Mouse (Mus musculus): ENCODE results near the gene Gm5460. TPM values are rescaled to one million over a fixed set of nuclear protein-coding genes. Genes with fewer than 3 reads are reported as not detected.

Gm5460 gene
- polyA plus RNA-seq, 1 experiment from 2014 or later: not detected

DNA sequence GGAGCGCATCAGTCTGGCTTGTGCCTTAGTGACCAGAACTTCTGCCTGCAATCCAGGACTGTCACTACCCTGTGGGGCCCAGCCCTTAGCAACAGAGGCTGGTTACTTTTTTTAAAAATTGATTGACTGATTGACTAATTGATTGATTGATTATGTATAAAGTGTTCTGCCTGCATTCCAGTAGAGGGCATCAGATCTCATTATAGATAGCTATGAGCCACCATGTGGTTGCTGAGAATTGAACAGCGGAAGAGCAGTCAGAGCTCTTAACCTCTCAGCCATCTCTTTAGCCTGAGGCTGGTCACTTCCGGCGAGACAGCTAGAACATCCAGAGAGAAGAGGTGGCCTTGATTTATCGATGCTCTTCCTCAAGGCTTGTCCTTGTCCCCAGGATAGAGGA is 60.7 kb downstream of the Gm5460 start:
- Histone ChIP-seq H3K4me2 (no peak overlapping the region), H3K27me3 (no peaks in the 10 kb centered on the region), H3K9me3 (replicated peaks) (no peaks in the 10 kb centered on the region), H3K4me1 (replicated peaks) (no peaks in the 10 kb centered on the region), H3K4me3 (replicated peaks) (no peak overlapping the region), H3K36me3 (replicated peaks) (no peaks in the 10 kb centered on the region), H3K27ac (replicated peaks) (no peak overlapping the region), H3K9ac (no peak overlapping the region)
- ATAC-seq (ENCODE audit: insufficient read depth): no peak
- WGBS (ENCODE audit: insufficient replicate concordance): 73% methylated on average over 5 of the region's 5 CpGs

DNA sequence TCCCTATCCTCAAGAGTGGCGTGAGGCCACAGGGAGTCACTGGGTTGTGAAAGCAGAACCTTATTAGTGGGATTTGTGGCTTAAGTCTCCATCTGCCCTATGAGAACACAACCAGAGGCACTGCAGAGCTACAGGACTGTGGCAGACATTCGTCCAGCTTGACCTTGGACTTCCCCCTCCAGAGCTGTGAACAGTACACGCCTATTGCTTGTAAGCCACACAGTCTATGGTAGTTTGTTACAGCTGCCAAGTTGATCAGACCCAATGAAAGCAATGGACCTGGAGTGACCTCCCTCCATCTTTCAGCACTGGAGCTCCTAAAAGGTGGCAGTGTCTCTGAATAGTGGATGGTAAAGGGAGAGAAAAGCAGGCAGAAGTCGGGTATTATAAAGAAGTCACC is 61.7 kb downstream of the Gm5460 start:
- Histone ChIP-seq H3K9ac (no peak overlapping the region), H3K9me3 (replicated peaks) (no peaks in the 10 kb centered on the region), H3K36me3 (replicated peaks) (no peaks in the 10 kb centered on the region), H3K27me3 (no peaks in the 10 kb centered on the region), H3K27ac (replicated peaks) (no peak overlapping the region), H3K4me1 (replicated peaks) (no peaks in the 10 kb centered on the region), H3K4me2 (no peak overlapping the region), H3K4me3 (replicated peaks) (no peak overlapping the region)
- ATAC-seq (ENCODE audit: insufficient read depth): no peak
- WGBS (ENCODE audit: insufficient replicate concordance): 45% methylated on average over 4 of the region's 4 CpGs

DNA sequence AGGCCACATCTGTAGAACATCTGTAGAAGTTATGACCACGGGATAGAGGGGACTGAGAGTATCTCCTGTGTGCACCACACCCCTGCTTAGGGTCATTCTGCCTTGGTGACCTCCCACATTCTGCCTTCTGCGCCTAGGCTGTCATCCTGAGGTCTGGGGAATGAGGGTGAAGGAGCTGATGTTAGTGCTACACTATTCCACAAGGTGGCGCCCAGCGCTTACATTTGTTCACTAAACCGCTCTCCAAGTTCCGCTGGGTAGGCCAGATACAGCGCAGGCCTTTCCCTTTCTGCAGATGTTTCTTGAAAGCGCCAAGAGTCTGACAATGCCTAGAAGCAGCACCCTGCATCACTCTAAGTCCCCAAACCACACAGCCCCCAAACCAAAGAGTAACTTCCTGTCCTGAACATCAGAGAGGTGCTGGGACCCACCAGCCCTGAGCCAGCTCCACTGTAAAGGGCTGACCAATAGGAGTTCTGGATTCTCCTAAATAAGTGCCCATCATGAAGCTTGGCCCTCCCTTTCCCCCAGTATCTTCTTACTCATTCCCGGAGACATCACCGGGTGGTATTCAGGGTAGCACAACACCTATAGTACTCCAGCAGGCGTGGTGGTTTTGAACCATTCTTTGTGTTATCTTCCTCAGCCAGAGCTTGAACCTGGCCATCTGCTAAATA is 63.9 kb downstream of the Gm5460 start:
- 7% methylated on average over 11 of the region's 11 CpGs for WGBS (ENCODE audit: insufficient replicate concordance)
- H3K9me3 ChIP-seq (replicated peaks): no peaks in the 10 kb centered on the region
- no peak overlapping the region for H3K4me3 ChIP-seq (replicated peaks)
- H3K4me2 ChIP-seq: no peak overlapping the region
- H3K27ac ChIP-seq (replicated peaks): no peak overlapping the region
- H3K36me3 ChIP-seq (replicated peaks): no peaks in the 10 kb centered on the region
- no peak for ATAC-seq (ENCODE audit: insufficient read depth)
- H3K4me1 ChIP-seq (replicated peaks): no peaks in the 10 kb centered on the region
- no peak overlapping the region for H3K9ac ChIP-seq
- no peaks in the 10 kb centered on the region for H3K27me3 ChIP-seq

DNA sequence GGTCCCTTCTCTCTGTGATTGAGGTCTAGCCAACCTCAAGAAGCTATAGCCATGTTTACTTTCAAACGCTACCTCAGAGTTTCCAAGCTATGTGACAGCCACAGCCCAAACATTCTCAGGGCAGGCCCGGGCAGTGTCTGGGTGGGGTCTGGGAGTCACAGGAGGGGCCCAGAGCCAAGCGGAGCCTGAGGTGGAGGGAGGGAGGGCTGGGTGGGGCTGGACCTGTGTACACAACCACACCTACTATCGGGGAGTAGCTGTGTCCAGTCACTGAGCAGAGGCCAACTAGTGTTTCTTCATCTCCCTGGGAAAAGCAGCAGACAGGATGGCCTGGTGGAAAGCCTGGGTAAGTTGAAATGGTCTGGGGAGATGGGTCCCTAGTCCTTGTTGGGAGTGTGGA is 69.2 kb downstream of the Gm5460 start, which contains the start of gene Anxa8:
Gene Anxa8 (plus strand): TSS at position 251 of the 400 bp plus-strand sequence.
- Histone ChIP-seq H3K9ac (no peak within 1 kb of the TSS), H3K4me2 (no peak within 1 kb of the TSS), H3K27ac (replicated peaks) (no peak within 1 kb of the TSS), H3K4me1 (replicated peaks) (no peaks in the 10 kb centered on the region), H3K36me3 (replicated peaks) (no peaks in the 10 kb centered on the region), H3K9me3 (replicated peaks) (no peaks in the 10 kb centered on the region), H3K27me3 (no peaks in the 10 kb centered on the region; the same call in 1 of the 2 replicates), H3K4me3 (replicated peaks) (no peak within 1 kb of the TSS)
- WGBS (ENCODE audit: insufficient replicate concordance): 44% methylated on average over 4 of the region's 4 CpGs
- no peak for ATAC-seq (ENCODE audit: insufficient read depth)

DNA sequence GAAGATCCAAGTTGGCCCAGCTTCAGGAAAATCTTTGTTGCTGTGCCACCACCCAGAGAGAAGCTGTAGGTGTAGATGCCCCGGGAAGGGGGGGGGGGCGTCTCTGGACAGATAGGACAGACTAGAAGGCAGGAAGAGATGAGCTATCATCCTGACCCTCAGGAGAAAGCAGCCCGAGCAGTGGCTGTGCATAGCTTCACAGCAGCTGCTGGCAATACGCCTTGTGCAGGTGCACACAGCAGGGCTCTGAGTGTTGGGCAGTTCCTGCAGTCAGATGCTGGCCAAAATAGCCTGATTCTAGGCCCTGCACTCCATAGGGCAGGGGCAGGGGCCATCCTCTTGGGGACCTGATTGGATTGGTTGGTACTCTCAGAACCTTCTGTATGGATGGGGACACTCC is 70.2 kb downstream of the Gm5460 start:
- H3K27me3 ChIP-seq: no peaks in the 10 kb centered on the region; the same call in 1 of the 2 replicates
- no peak overlapping the region for H3K4me3 ChIP-seq (replicated peaks)
- H3K27ac ChIP-seq (replicated peaks): no peak overlapping the region
- H3K9me3 ChIP-seq (replicated peaks): no peaks in the 10 kb centered on the region
- ATAC-seq (ENCODE audit: insufficient read depth): no peak
- 32% methylated on average over 4 of the region's 4 CpGs for WGBS (ENCODE audit: insufficient replicate concordance)
- H3K4me2 ChIP-seq: no peak overlapping the region
- no peaks in the 10 kb centered on the region for H3K4me1 ChIP-seq (replicated peaks)
- H3K36me3 ChIP-seq (replicated peaks): no peaks in the 10 kb centered on the region
- no peak overlapping the region for H3K9ac ChIP-seq

DNA sequence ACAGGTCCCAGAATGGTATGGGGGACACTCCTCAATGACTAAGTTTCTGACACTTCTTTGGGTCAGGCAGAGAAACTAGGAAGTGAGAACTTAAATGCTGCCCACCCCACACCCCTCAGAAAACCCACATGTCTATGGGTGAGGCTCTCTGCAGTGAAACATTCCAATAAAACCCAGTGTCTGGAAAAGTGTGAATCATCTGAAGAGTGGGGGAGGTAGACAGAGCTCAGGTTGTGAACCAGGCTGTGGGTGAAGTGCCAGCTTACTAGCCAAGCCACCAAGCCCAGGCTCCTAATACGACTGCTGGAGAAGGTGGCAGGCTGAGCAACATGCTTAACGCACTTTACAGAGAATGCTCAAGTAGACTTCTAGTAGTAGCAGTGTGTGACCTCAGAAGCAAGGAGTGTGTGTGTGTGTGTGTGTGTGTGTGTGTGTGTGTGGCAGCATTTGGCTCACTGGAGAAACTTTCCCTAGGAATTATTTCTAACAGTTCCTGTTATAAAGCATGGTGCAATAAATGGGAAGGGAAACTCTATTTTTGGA is 71.4 kb downstream of the Gm5460 start:
- no peaks in the 10 kb centered on the region for H3K9me3 ChIP-seq (replicated peaks)
- H3K4me2 ChIP-seq: no peak overlapping the region
- no peaks in the 10 kb centered on the region for H3K36me3 ChIP-seq (replicated peaks)
- no peak overlapping the region for H3K9ac ChIP-seq
- no peaks in the 10 kb centered on the region; the same call in 1 of the 2 replicates for H3K27me3 ChIP-seq
- ATAC-seq (ENCODE audit: insufficient read depth): no peak
- H3K4me3 ChIP-seq (replicated peaks): no peak overlapping the region
- no peak overlapping the region for H3K27ac ChIP-seq (replicated peaks)
- no peaks in the 10 kb centered on the region for H3K4me1 ChIP-seq (replicated peaks)
- 60% methylated on average over 2 of the region's 2 CpGs for WGBS (ENCODE audit: insufficient replicate concordance)

DNA sequence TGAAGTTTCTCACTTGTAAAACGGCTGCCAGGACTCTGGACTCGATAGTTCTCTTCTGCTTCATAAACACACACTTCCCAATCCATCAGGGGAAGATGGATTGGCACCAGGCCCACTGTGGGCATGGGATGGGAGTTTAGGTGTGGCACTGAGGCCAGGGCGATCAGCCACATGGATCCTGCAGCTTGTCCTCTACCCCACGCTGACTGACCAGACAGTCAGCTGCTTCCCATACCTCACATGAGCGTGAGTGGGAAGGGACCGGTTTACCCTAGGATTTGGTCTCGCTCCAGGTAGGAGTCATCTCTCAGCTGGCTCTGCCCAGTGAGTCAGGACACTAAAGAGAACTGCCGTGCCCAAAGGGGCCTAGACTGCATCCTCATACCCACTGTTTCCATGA is 73.2 kb downstream of the Gm5460 start:
- ATAC-seq (ENCODE audit: insufficient read depth): no peak
- Histone ChIP-seq H3K4me3 (replicated peaks) (no peak overlapping the region), H3K27ac (replicated peaks) (no peak overlapping the region), H3K4me2 (no peak overlapping the region), H3K4me1 (replicated peaks) (no peaks in the 10 kb centered on the region), H3K9me3 (replicated peaks) (no peaks in the 10 kb centered on the region), H3K9ac (no peak overlapping the region), H3K36me3 (replicated peaks) (no peaks in the 10 kb centered on the region), H3K27me3 (no peaks in the 10 kb centered on the region; the same call in 1 of the 2 replicates)
- WGBS (ENCODE audit: insufficient replicate concordance): 63% methylated on average over 8 of the region's 8 CpGs

DNA sequence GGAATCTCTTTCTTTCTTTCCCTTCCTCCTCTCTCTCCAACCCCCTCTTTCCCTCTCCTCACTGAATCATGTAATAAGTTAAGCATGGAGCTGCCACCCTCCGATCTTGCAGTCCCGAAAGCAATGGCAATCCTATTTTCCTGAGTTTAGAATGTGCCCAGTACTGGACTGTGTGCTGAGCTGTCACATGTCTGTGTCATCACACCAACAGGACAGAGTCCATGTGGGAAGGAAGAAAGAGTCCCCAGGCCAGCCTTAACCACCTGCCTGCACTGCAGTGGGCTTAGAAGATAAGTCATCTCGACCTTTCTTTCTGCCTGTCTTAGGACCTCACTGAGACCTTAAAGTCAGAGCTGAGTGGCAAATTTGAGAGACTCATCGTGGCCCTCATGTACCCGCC is 74.9 kb downstream of the Gm5460 start:
- no peaks in the 10 kb centered on the region; the same call in 1 of the 2 replicates for H3K27me3 ChIP-seq
- H3K36me3 ChIP-seq (replicated peaks): no peaks in the 10 kb centered on the region
- no peak overlapping the region for H3K27ac ChIP-seq (replicated peaks)
- H3K4me1 ChIP-seq (replicated peaks): no peaks in the 10 kb centered on the region
- H3K9ac ChIP-seq: no peak overlapping the region
- no peak for ATAC-seq (ENCODE audit: insufficient read depth)
- H3K4me2 ChIP-seq: no peak overlapping the region
- H3K9me3 ChIP-seq (replicated peaks): no peaks in the 10 kb centered on the region
- 58% methylated on average over 5 of the region's 5 CpGs for WGBS (ENCODE audit: insufficient replicate concordance)
- no peak overlapping the region for H3K4me3 ChIP-seq (replicated peaks)

DNA sequence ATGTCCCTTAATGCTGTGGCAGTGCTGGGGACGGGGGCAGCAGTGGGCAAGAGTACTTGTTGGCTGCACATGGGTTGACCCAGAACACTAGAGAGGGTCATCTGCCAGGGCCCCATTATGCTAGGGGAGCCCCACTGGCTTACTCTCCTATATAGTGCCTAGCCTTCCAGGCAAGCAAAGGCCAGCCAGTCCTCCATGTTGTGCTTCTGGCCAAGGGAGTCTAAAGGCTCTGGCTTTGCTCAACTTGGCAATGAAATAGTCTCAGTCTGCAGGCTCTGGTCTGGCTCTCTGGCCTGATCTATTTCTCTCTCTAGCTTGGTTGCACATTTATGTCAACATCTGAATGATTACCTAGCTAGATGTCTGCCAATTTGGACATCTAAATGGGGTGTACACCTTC is 76.3 kb downstream of the Gm5460 start:
- WGBS (ENCODE audit: insufficient replicate concordance): 73% methylated on average over 1 of the region's 1 CpGs
- no peaks in the 10 kb centered on the region for H3K4me1 ChIP-seq (replicated peaks)
- ATAC-seq (ENCODE audit: insufficient read depth): no peak

DNA sequence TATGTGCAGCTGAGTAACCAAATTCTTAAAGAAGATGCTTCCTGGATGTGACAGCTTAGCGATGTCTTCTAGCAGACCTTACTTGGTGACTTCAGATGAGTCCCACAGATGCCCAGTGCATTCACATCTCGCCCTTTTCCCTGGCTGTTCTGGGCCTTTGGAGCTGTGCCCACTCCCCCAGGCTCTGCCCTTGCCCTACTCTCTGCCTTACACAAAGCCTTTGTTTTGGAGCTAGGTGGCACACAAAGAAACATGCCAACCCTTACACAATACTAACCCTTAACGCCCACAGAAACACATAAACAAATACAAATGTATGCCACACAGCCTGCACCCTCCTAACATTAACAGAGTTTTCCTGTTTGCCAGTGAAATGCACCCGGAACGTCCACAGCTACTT is 79.6 kb downstream of the Gm5460 start:
- no peaks in the 10 kb centered on the region for H3K36me3 ChIP-seq (replicated peaks)
- no peak overlapping the region for H3K27ac ChIP-seq (replicated peaks)
- no peaks in the 10 kb centered on the region for H3K4me1 ChIP-seq (replicated peaks)
- H3K9ac ChIP-seq: no peak overlapping the region
- H3K4me2 ChIP-seq: no peak overlapping the region
- ATAC-seq (ENCODE audit: insufficient read depth): no peak
- H3K9me3 ChIP-seq (replicated peaks): no peaks in the 10 kb centered on the region
- H3K4me3 ChIP-seq (replicated peaks): no peak overlapping the region
- H3K27me3 ChIP-seq: no peaks in the 10 kb centered on the region
- 56% methylated on average over 5 of the region's 5 CpGs for WGBS (ENCODE audit: insufficient replicate concordance)

More for the DNA sequence above, 76.3 kb downstream of the Gm5460 start:
- H3K27ac ChIP-seq (replicated peaks): no peak overlapping the region
- H3K4me3 ChIP-seq (replicated peaks): no peak overlapping the region
- H3K27me3 ChIP-seq: no peaks in the 10 kb centered on the region
- H3K9ac ChIP-seq: no peak overlapping the region
- H3K9me3 ChIP-seq (replicated peaks): no peaks in the 10 kb centered on the region
- no peaks in the 10 kb centered on the region for H3K36me3 ChIP-seq (replicated peaks)
- H3K4me2 ChIP-seq: no peak overlapping the region
